Comparison of ENCODE assay signal across 9 mouse cellular contexts in genomic region chr2:131260544-131261307, GRCm38 (mm10). TPM values are rescaled to one million over a fixed set of nuclear protein-coding genes. Genes with fewer than 3 reads are reported as not detected.
A peak's percentile ranks its signal among the peaks of the same experiment; 100 is the strongest.
DNase-seq lines count a peak whose midpoint lies in the region; ATAC-seq lines count a peak whose summit lies in the region.
"Had no signal": no experiment of that assay in that cellular context is flagged by ENCODE, and none has a peak within 500 bp of the region (broad histone marks: within the 10 kb centered on the region; RNA-seq: fewer than 3 reads in every experiment).

No protein-coding gene starts in this region.

- no peak overlapping the region for H3K4me2 ChIP-seq in forebrain, embryonic 16.5 days (ENCODE audit: low read length)
- no peak overlapping the region for H3K4me2 ChIP-seq in neural tube, embryonic 12.5 days (replicated peaks)
- peak overlapping the region; percentile 75; the same call in 1 of the 2 replicates for H3K4me2 ChIP-seq in limb, embryonic 12.5 days
- no peak overlapping the region for H3K4me2 ChIP-seq in stomach, embryonic 16.5 days (ENCODE audit: low read depth, low read length)

- WGBS in forebrain, embryonic 10.5 days = 71% methylated on average over 9 of the region's 9 CpGs
- 59% methylated on average over 9 of the region's 9 CpGs for WGBS in forebrain, embryonic 16.5 days
- 72% methylated on average over 9 of the region's 9 CpGs for WGBS in neural tube, embryonic 12.5 days
- WGBS in limb, embryonic 12.5 days = 62% methylated on average over 9 of the region's 9 CpGs
- WGBS in stomach, embryonic 16.5 days = 22% methylated on average over 9 of the region's 9 CpGs

- DNase-seq in forebrain, embryonic 10.5 days (ENCODE audit: extremely low spot score, low spot score) = no peak
- DNase-seq in neural tube, embryonic 10.5 days (ENCODE audit: extremely low spot score, low spot score) = no peak
- no peak for DNase-seq in layer of hippocampus, adult 11-12 months (ENCODE audit: low spot score)
- DNase-seq: gastrocnemius, postnatal 10 days had no signal

- no peaks in the 10 kb centered on the region for H3K27me3 ChIP-seq in forebrain, embryonic 10.5 days (ENCODE audit: poor library complexity, severe bottlenecking)
- no peaks in the 10 kb centered on the region for H3K27me3 ChIP-seq in forebrain, embryonic 16.5 days (replicated peaks; ENCODE audit: control insufficient read depth, insufficient read depth, low read length)
- no peaks in the 10 kb centered on the region for H3K27me3 ChIP-seq in neural tube, embryonic 12.5 days (replicated peaks)
- no peaks in the 10 kb centered on the region for H3K27me3 ChIP-seq in limb, embryonic 12.5 days
- no peaks in the 10 kb centered on the region for H3K27me3 ChIP-seq in stomach, embryonic 16.5 days (ENCODE audit: control insufficient read depth, insufficient read depth, low read length)

- no peak for ATAC-seq in forebrain, embryonic 16.5 days
- no peak for ATAC-seq in neural tube, embryonic 12.5 days (ENCODE audit: low FRiP score, low read depth)
- no peak for ATAC-seq in limb, embryonic 12.5 days (ENCODE audit: insufficient number of reproducible peaks, insufficient read depth, low FRiP score, low TSS enrichment, low read depth)
- ATAC-seq in stomach, embryonic 16.5 days (ENCODE audit: insufficient read depth, low FRiP score) = no peak
- no peak for ATAC-seq in CD4-positive, CD25-positive, alpha-beta regulatory T cell, adult 4 months

- peaks cover 54% of the 10 kb centered on the region for H3K4me1 ChIP-seq in forebrain, embryonic 10.5 days
- peaks cover 24% of the 10 kb centered on the region for H3K4me1 ChIP-seq in forebrain, embryonic 16.5 days (replicated peaks; ENCODE audit: control insufficient read depth, insufficient read depth, low read length)
- peaks cover 14% of the 10 kb centered on the region for H3K4me1 ChIP-seq in neural tube, embryonic 12.5 days
- peaks cover 25% of the 10 kb centered on the region for H3K4me1 ChIP-seq in limb, embryonic 12.5 days (replicated peaks)
- H3K4me1 ChIP-seq in stomach, embryonic 16.5 days (ENCODE audit: control insufficient read depth, insufficient read depth, low read length) = peaks cover 21% of the 10 kb centered on the region

- H3K4me3 ChIP-seq in forebrain, embryonic 10.5 days = peak overlapping the region; percentile 83
- H3K4me3 ChIP-seq in forebrain, embryonic 16.5 days (replicated peaks; ENCODE audit: low read length) = no peak overlapping the region
- no peak overlapping the region for H3K4me3 ChIP-seq in neural tube, embryonic 12.5 days
- H3K4me3 ChIP-seq in limb, embryonic 12.5 days (replicated peaks) = no peak overlapping the region
- no peak overlapping the region for H3K4me3 ChIP-seq in stomach, embryonic 16.5 days (replicated peaks; ENCODE audit: low read length)

- H3K9ac ChIP-seq in forebrain, embryonic 16.5 days (replicated peaks; ENCODE audit: low read depth, low read length) = no peak overlapping the region
- peak overlapping the region; percentile 95; the same call in 1 of the 2 replicates for H3K9ac ChIP-seq in neural tube, embryonic 12.5 days
- no peak overlapping the region for H3K9ac ChIP-seq in limb, embryonic 12.5 days (replicated peaks)
- H3K9ac ChIP-seq in stomach, embryonic 16.5 days (ENCODE audit: low read length) = peak overlapping the region; percentile 32; the same call in 1 of the 2 replicates

- H3K9me3 ChIP-seq in forebrain, embryonic 10.5 days = no peaks in the 10 kb centered on the region
- no peaks in the 10 kb centered on the region for H3K9me3 ChIP-seq in forebrain, embryonic 16.5 days (ENCODE audit: control insufficient read depth, low read length)
- no peaks in the 10 kb centered on the region for H3K9me3 ChIP-seq in neural tube, embryonic 12.5 days
- H3K9me3 ChIP-seq in limb, embryonic 12.5 days = no peaks in the 10 kb centered on the region
- no peaks in the 10 kb centered on the region for H3K9me3 ChIP-seq in stomach, embryonic 16.5 days (replicated peaks; ENCODE audit: control insufficient read depth, low read length)

- peak overlapping the region; percentile 99 for H3K27ac ChIP-seq in forebrain, embryonic 10.5 days
- H3K27ac ChIP-seq in forebrain, embryonic 16.5 days (ENCODE audit: low read length) = no peak overlapping the region
- no peak overlapping the region for H3K27ac ChIP-seq in neural tube, embryonic 12.5 days
- peak overlapping the region; percentile 100 for H3K27ac ChIP-seq in limb, embryonic 12.5 days
- peak overlapping the region; percentile 96; the same call in 1 of the 2 replicates for H3K27ac ChIP-seq in stomach, embryonic 16.5 days (ENCODE audit: low read length)

- H3K36me3 ChIP-seq in forebrain, embryonic 10.5 days (replicated peaks) = peaks cover 2% of the 10 kb centered on the region; the same call in 1 of the 2 replicates
- no peaks in the 10 kb centered on the region for H3K36me3 ChIP-seq in forebrain, embryonic 16.5 days (ENCODE audit: control insufficient read depth, insufficient read depth)
- no peaks in the 10 kb centered on the region for H3K36me3 ChIP-seq in neural tube, embryonic 12.5 days
- no peaks in the 10 kb centered on the region for H3K36me3 ChIP-seq in limb, embryonic 12.5 days
- H3K36me3 ChIP-seq in stomach, embryonic 16.5 days (ENCODE audit: control insufficient read depth, insufficient read depth, low read length) = no peaks in the 10 kb centered on the region

RNA-seq across cellular contexts. Expression of gene Pank2, which starts 1.6 kb away (rescaled TPM):
- polyA plus RNA-seq in forebrain, embryonic 10.5 days (2016; fragmentation: Nextera tagmentation; extraction: Ambion mirVana) = 38.9 and 44.8 TPM in 2 replicates
- polyA plus RNA-seq in forebrain, embryonic 16.5 days (2015; fragmentation: Nextera tagmentation; extraction: Ambion mirVana) = 26.9 and 33.1 TPM in 2 replicates
- polyA plus RNA-seq in neural tube, embryonic 12.5 days (2016; fragmentation: Nextera tagmentation; extraction: Ambion mirVana) = 55.3 and 56.1 TPM in 2 replicates
- polyA plus RNA-seq in limb, embryonic 12.5 days (2016; fragmentation: Nextera tagmentation; extraction: Ambion mirVana) = 59.7 and 65.6 TPM in 2 replicates
- 24.2 and 25.0 TPM in 2 replicates for polyA plus RNA-seq in stomach, embryonic 16.5 days (2015; fragmentation: Nextera tagmentation; extraction: Ambion mirVana)
- polyA plus RNA-seq in CD4-positive, CD25-positive, alpha-beta regulatory T cell, adult 4 months (2017; shearing (Covaris generic)) = 10 to 100 TPM in 1 of 2 experiments, 1 to 10 TPM in 1; 7.7 to 12.0 TPM

RNA-seq across cellular contexts. Expression of gene Mavs, which starts 26.9 kb away (rescaled TPM):
- polyA plus RNA-seq in forebrain, embryonic 10.5 days (2016; fragmentation: Nextera tagmentation; extraction: Ambion mirVana) = 19.7 and 20.1 TPM in 2 replicates
- 5.7 and 6.8 TPM in 2 replicates for polyA plus RNA-seq in forebrain, embryonic 16.5 days (2015; fragmentation: Nextera tagmentation; extraction: Ambion mirVana)
- polyA plus RNA-seq in neural tube, embryonic 12.5 days (2016; fragmentation: Nextera tagmentation; extraction: Ambion mirVana) = 9.5 and 10.3 TPM in 2 replicates
- polyA plus RNA-seq in limb, embryonic 12.5 days (2016; fragmentation: Nextera tagmentation; extraction: Ambion mirVana) = 17.2 and 17.9 TPM in 2 replicates
- 23.7 and 29.3 TPM in 2 replicates for polyA plus RNA-seq in stomach, embryonic 16.5 days (2015; fragmentation: Nextera tagmentation; extraction: Ambion mirVana)
- 10 to 100 TPM; 22.5 to 34.2 TPM for polyA plus RNA-seq in CD4-positive, CD25-positive, alpha-beta regulatory T cell, adult 4 months (2017; shearing (Covaris generic))

RNA-seq across cellular contexts. Expression of gene Ap5s1, which starts 53.8 kb away (rescaled TPM):
- 23.2 and 26.9 TPM in 2 replicates for polyA plus RNA-seq in forebrain, embryonic 10.5 days (2016; fragmentation: Nextera tagmentation; extraction: Ambion mirVana)
- 37.8 and 40.5 TPM in 2 replicates for polyA plus RNA-seq in forebrain, embryonic 16.5 days (2015; fragmentation: Nextera tagmentation; extraction: Ambion mirVana)
- 30.7 and 36.3 TPM in 2 replicates for polyA plus RNA-seq in neural tube, embryonic 12.5 days (2016; fragmentation: Nextera tagmentation; extraction: Ambion mirVana)
- polyA plus RNA-seq in limb, embryonic 12.5 days (2016; fragmentation: Nextera tagmentation; extraction: Ambion mirVana) = 23.3 and 26.7 TPM in 2 replicates
- polyA plus RNA-seq in stomach, embryonic 16.5 days (2015; fragmentation: Nextera tagmentation; extraction: Ambion mirVana) = 25.7 and 26.4 TPM in 2 replicates
- 10 to 100 TPM; 23.8 to 28.5 TPM for polyA plus RNA-seq in CD4-positive, CD25-positive, alpha-beta regulatory T cell, adult 4 months (2017; shearing (Covaris generic))

Comparison
In these comparisons a context has a peak if more than half of its experiments do, and no peak if none do; other contexts are left out.
1. H3K27ac ChIP-seq: peak in forebrain, embryonic 10.5 days (single experiment), limb, embryonic 12.5 days (single experiment) and stomach, embryonic 16.5 days (single experiment); none in forebrain, embryonic 16.5 days (single experiment) and neural tube, embryonic 12.5 days (single experiment).
2. H3K9ac ChIP-seq: peak in neural tube, embryonic 12.5 days (single experiment) and stomach, embryonic 16.5 days (single experiment); none in forebrain, embryonic 16.5 days (single experiment) and limb, embryonic 12.5 days (single experiment).